Mouse (Mus musculus): ENCODE measurements around the gene Slco6d1.
"Not testable (repeated sequence)": the region's sequence is repeated elsewhere in the genome, so short reads cannot be mapped to it uniquely, and the experiment has no call there.

DNA sequence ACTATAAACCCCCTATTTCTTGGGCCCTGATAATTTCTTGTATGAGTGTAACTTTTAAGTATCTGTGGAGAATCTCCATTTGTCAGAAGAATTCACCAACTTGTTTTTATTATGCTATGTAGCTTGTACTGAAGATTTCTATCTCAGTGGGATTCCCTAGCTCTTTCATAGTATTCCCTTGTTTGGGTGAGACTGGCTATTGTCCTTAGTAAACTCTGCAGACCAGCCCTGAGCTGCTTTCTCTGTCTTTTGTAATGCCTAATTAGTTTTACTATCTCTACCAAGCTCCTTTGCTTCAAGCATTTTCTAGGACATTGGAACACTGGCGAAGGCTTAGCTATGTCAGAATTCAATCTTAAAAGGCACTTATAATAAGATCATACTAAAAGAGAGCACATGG is 55.5 kb downstream of the Slco6d1 start:
- TF ChIP-seq POLR2A (IDR thresholded peaks at IDR 0.05; ENCODE audit: insufficient read depth, low read length); CTCF (IDR thresholded peaks at IDR 0.05; ENCODE audit: low read depth, low read length); EP300 (IDR thresholded peaks at IDR 0.05; ENCODE audit: insufficient read depth, low read depth, low read length): not testable (repeated sequence)
